Mouse (Mus musculus) intestine, embryonic 16.5 days (tissue): Measurements from ENCODE around the gene Pmf1. TPM values are rescaled to one million over a fixed set of nuclear protein-coding genes. Genes with fewer than 3 reads are reported as not detected.

ENCODE experiments used
- ATAC-seq: fragments of 200-750 bp; cut with Nextera tagmentation; 2 replicates; pipeline ENCODE4 v1.8.0; 2017; ENCODE audit warnings: moderate TSS enrichment, moderate library complexity
- H3K27ac ChIP-seq: fragments of 300-500 bp; sonication (generic); 2 replicates; pipeline ENCODE4 v1.5.1; 2014; ENCODE audit warnings: mild to moderate bottlenecking, low read length
- H3K27me3 ChIP-seq: fragments of 300-500 bp; sonication (generic); replicated peaks from 2 replicates; pipeline ENCODE4 v1.6.1; 2014; ENCODE audit warnings: low read length, control low read depth, mixed read lengths; ENCODE audit not compliant: control insufficient read depth, insufficient read depth
- H3K36me3 ChIP-seq: fragments of 300-500 bp; sonication (generic); 2 replicates; pipeline ENCODE4 v1.6.1; 2014; ENCODE audit warnings: low read length, control low read depth; ENCODE audit not compliant: control insufficient read depth, insufficient read depth
- H3K4me1 ChIP-seq: fragments of 300-500 bp; sonication (generic); 2 replicates; pipeline ENCODE4 v1.6.1; 2014; ENCODE audit warnings: low read length, control low read depth, mixed read lengths; ENCODE audit not compliant: control insufficient read depth, insufficient read depth
- H3K4me2 ChIP-seq: fragments of 300-500 bp; sonication (generic); 2 replicates; pipeline ENCODE4 v1.6.1; 2014; ENCODE audit warnings: low read depth, low read length, control low read depth
- H3K4me3 ChIP-seq: fragments of 300-500 bp; sonication (generic); 2 replicates; pipeline ENCODE4 v1.5.1; 2014; ENCODE audit warnings: mild to moderate bottlenecking, low read length
- H3K9ac ChIP-seq: fragments of 300-500 bp; sonication (generic); 2 replicates; pipeline ENCODE4 v1.6.1; 2014; ENCODE audit warnings: low read depth, low read length
- H3K9me3 ChIP-seq: fragments of 300-500 bp; sonication (generic); 2 replicates; pipeline ENCODE4 v1.6.1; 2016; ENCODE audit warnings: low read length, control low read depth; ENCODE audit not compliant: control insufficient read depth
- WGBS: fragments of 180-500 bp; shearing (Covaris S2); extraction: QIAGEN DNeasy Blood & Tissue Kit; methylation state at CpG from one replicate; pipeline ENCODE4 v1.1.7; 2014; 5-methylcytosine and 5-hydroxymethylcytosine counted together
- polyA plus RNA-seq: library from polyadenylated mRNA; unstranded; fragments of >200 nt; fragmentation: Nextera tagmentation; extraction: Ambion mirVana; gene quantifications from 2 replicates; pipeline ENCODE4 v1.2.1, GENCODE M21; 2015

Pmf1 gene
- polyA plus RNA-seq, 1 experiment from 2014 or later: 129 TPM

DNA sequence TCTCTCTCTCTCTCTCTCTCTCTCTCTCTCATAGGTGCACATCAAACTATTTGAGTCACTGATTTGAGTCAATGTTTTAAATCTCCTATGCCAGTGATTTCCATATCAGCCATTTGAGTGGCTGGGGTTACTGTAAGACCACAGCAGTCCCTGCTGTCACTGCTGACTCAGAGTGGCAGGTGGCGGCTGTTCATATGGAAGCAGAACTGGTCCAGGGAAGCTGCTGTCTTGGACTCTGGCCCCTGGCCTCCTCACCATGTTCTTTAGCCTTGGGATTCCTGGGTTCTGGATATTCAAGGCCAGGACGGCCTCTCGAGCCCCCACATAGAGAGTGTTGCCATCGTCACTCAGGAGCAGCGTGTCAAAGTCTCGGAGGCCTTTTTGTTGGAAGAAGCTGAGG is 42.6 kb upstream of the Pmf1 start:
- peaks cover 52% of the 10 kb centered on the region for H3K4me1 ChIP-seq
- no peak overlapping the region for H3K27ac ChIP-seq
- 0 out of 2 replicates have a peak overlapping the region, but pooled peaks have one; percentile 1 for H3K9ac ChIP-seq
- no peaks in the 10 kb centered on the region for H3K36me3 ChIP-seq
- H3K4me2 ChIP-seq: 0 out of 2 replicates have a peak overlapping the region, but pooled peaks have one; percentile 4
- H3K9me3 ChIP-seq: no peaks in the 10 kb centered on the region
- WGBS: 68% methylated on average over 6 of the region's 6 CpGs
- no peaks in the 10 kb centered on the region for H3K27me3 ChIP-seq
- no peak overlapping the region for H3K4me3 ChIP-seq
- no peak for ATAC-seq

DNA sequence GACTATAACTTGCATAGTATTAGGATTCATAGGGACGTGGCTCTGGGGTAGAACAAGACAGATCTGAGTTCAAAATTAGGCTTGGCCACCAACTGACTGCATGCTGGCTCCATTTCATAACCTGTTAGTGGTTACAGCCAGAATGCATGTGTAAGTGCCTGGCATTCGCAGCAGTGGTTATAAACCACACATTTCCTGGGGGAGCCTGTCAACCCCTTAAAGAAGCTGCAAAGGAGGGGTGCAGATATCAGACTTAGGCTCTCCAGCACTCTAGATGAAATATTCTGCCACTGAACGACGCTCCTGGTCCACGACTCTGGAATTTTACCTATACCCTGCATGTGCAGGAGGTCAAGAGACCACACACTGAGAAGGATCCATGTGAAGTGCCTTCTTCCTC is 42.1 kb upstream of the Pmf1 start:
- H3K9me3 ChIP-seq: no peaks in the 10 kb centered on the region
- H3K27me3 ChIP-seq: no peaks in the 10 kb centered on the region
- ATAC-seq: no peak
- H3K4me1 ChIP-seq: peaks cover 50% of the 10 kb centered on the region
- no peak overlapping the region for H3K4me3 ChIP-seq
- no peak overlapping the region for H3K4me2 ChIP-seq
- no peaks in the 10 kb centered on the region for H3K36me3 ChIP-seq
- no peak overlapping the region for H3K9ac ChIP-seq
- 64% methylated on average over 5 of the region's 5 CpGs for WGBS
- no peak overlapping the region for H3K27ac ChIP-seq

DNA sequence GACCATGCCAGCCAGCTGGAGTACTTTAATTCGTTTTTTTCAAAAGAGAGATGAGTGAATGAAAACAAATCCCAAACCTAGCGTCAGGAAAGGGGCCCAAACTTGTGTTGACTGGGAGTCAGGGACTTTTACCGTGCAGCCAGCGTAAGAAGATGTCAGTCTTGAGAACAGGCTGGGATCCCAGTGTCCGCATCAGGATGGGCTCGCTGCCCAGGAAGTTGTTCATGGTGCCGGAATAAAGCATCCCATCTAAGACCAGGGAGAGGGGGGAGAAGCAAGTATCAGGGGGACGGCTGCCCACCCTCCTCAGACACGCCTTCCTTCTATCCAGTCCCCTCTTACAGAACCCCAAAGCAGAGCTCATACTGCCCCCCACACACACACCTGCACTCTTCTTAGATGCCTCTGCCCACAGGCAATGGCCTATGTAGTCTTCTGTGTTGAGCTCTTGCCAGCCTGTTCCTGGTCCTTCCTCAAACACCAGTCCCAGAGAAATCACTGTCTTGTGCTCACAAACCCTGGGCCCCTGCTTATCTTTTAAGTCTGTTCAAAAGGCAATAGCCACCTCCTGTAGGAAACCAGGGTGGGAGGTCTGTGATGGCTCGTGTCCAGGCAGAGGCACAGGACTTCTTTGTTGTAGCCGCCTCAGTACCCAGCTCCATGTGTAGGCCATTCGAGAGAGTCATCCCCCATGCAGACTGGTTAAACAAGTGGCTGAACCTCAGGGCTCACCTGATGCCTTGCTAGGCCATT is 40.4 kb upstream of the Pmf1 start:
- Histone ChIP-seq H3K4me1 (peaks cover 53% of the 10 kb centered on the region), H3K27me3 (no peaks in the 10 kb centered on the region), H3K27ac (peak overlapping the region; percentile 27; the same call in 1 of the 2 replicates), H3K9ac (0 out of 2 replicates have a peak overlapping the region, but pooled peaks have one; percentile 62), H3K4me2 (no peak overlapping the region), H3K9me3 (no peaks in the 10 kb centered on the region), H3K4me3 (no peak overlapping the region), H3K36me3 (no peaks in the 10 kb centered on the region)
- WGBS: 68% methylated on average over 12 of the region's 12 CpGs
- ATAC-seq: 0 out of 2 replicates have a peak, but pooled peaks have one; percentile 6

GRCm38 (mm10) chr3:88449395-88450023 is 39.4 kb upstream of the Pmf1 start:
- Histone ChIP-seq H3K27ac (peak overlapping the region; percentile 64), H3K9ac (peak overlapping the region; percentile 62), H3K9me3 (no peaks in the 10 kb centered on the region), H3K36me3 (no peaks in the 10 kb centered on the region), H3K4me2 (peak overlapping the region; percentile 55), H3K27me3 (no peaks in the 10 kb centered on the region), H3K4me3 (peak overlapping the region; percentile 39), H3K4me1 (peaks cover 50% of the 10 kb centered on the region)
- ATAC-seq: no peak
- 23% methylated on average over 21 of the region's 21 CpGs for WGBS

GRCm38 (mm10) chr3:88448443-88448842 is 38.3 kb upstream of the Pmf1 start:
- Histone ChIP-seq H3K9me3 (no peaks in the 10 kb centered on the region), H3K4me2 (no peak overlapping the region)

GRCm38 (mm10) chr3:88447676-88448183 is 37.6 kb upstream of the Pmf1 start:
- no peaks in the 10 kb centered on the region for H3K9me3 ChIP-seq
- peak overlapping the region; percentile 83 for H3K27ac ChIP-seq
- no peaks in the 10 kb centered on the region for H3K36me3 ChIP-seq
- 42% methylated on average over 8 of the region's 8 CpGs for WGBS
- peak; percentile 67 for ATAC-seq
- H3K4me3 ChIP-seq: peak overlapping the region; percentile 14; the same call in 1 of the 2 replicates
- peak overlapping the region; percentile 43; the same call in 1 of the 2 replicates for H3K9ac ChIP-seq
- H3K4me2 ChIP-seq: no peak overlapping the region
- no peaks in the 10 kb centered on the region for H3K27me3 ChIP-seq
- peaks cover 48% of the 10 kb centered on the region for H3K4me1 ChIP-seq

More at GRCm38 (mm10) chr3:88448443-88448842, 38.3 kb upstream of the Pmf1 start:
- no peak overlapping the region for H3K4me3 ChIP-seq
- WGBS: 67% methylated on average over 8 of the region's 8 CpGs
- H3K27ac ChIP-seq: peak overlapping the region; percentile 83
- peaks cover 50% of the 10 kb centered on the region for H3K4me1 ChIP-seq
- no peaks in the 10 kb centered on the region for H3K27me3 ChIP-seq
- peak overlapping the region; percentile 43; the same call in 1 of the 2 replicates for H3K9ac ChIP-seq
- peak; percentile 57 for ATAC-seq
- no peaks in the 10 kb centered on the region for H3K36me3 ChIP-seq

GRCm38 (mm10) chr3:88446471-88447123 is 36.5 kb upstream of the Pmf1 start:
- no peaks in the 10 kb centered on the region for H3K9me3 ChIP-seq
- no peaks in the 10 kb centered on the region for H3K27me3 ChIP-seq
- H3K27ac ChIP-seq: 0 out of 2 replicates have a peak overlapping the region, but pooled peaks have one; percentile 1
- no peak overlapping the region for H3K9ac ChIP-seq
- no peaks in the 10 kb centered on the region for H3K36me3 ChIP-seq
- ATAC-seq: no peak
- H3K4me3 ChIP-seq: no peak overlapping the region
- H3K4me1 ChIP-seq: peaks cover 50% of the 10 kb centered on the region
- WGBS: 53% methylated on average over 8 of the region's 8 CpGs
- no peak overlapping the region for H3K4me2 ChIP-seq

GRCm38 (mm10) chr3:88442888-88443287 is 32.8 kb upstream of the Pmf1 start:
- peak; percentile 77 for ATAC-seq
- Histone ChIP-seq H3K9ac (peak overlapping the region; percentile 6; the same call in 1 of the 2 replicates), H3K4me1 (peaks cover 27% of the 10 kb centered on the region), H3K36me3 (no peaks in the 10 kb centered on the region), H3K4me2 (no peak overlapping the region), H3K4me3 (no peak overlapping the region), H3K27me3 (no peaks in the 10 kb centered on the region), H3K27ac (peak overlapping the region; percentile 65), H3K9me3 (no peaks in the 10 kb centered on the region)
- 53% methylated on average over 7 of the region's 7 CpGs for WGBS

DNA sequence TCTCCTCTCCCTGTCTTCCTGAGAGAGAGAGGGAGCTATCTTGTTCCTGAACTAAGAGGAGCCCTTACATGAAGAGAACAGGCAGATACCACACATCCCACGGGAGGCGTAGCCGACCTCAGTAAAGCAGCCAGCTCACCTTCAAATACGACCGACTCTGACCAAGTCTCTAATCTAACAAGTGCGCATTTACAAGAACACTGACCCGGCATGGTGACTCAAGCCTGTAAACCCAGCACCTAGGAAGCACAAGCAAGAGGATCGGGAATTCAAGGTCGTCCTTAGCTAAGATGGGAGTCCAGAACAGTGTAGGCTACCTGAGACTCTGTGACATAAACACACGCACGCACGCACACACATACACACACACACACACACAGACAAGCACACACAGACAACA is 32.4 kb upstream of the Pmf1 start:
- Histone ChIP-seq H3K27me3 (no peaks in the 10 kb centered on the region), H3K9ac (peak overlapping the region; percentile 6; the same call in 1 of the 2 replicates), H3K27ac (peak overlapping the region; percentile 63), H3K4me2 (no peak overlapping the region), H3K4me1 (peaks cover 27% of the 10 kb centered on the region), H3K36me3 (no peaks in the 10 kb centered on the region), H3K9me3 (no peaks in the 10 kb centered on the region), H3K4me3 (no peak overlapping the region)
- peak; percentile 44 for ATAC-seq
- WGBS: 63% methylated on average over 12 of the region's 12 CpGs
